Mouse (Mus musculus): ENCODE results near the gene Fcer1g. TPM values are rescaled to one million over a fixed set of nuclear protein-coding genes. Genes with fewer than 3 reads are reported as not detected.
A peak's percentile ranks its signal among the peaks of the same experiment; 100 is the strongest.

The Fcer1g gene
- total and polyA plus RNA-seq, 3 experiments, result 12.4 to 50.8 (median 15.3) TPM

DNA sequence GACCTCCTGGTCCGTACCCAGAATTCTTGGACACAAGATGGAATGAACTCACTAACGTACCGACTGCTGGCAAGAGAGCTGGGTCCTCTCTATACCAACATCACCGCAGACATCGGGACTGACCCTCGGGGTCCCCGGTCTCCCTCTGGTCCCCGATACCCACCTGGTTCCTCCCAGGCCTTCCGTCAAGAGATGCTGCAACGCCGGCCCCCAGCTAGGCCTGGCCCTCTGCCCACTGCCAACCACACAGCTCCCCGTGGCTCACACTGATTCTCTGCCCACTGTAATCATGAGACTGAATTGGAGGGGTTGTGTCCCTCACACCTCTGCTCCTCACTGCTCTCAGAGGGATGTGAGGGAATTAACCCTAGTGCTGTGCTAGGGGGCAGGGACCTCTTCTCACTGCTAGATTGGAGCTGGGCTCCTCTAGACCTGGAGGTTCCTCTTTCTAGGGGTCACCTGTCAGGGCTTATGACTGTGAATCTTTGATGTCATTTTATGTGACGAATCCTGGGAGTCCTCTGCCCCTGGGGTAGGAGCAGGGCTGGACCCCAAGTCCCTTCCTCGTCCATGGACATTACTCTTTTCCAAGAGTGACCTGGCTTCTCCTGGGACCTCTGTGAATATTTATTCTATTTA is 42.1 kb upstream of the Fcer1g start:
- intact Hi-C loops (cut with DNase I), result no loop called here
- no peak for TF ChIP-seq POLR2A (IDR thresholded peaks at IDR 0.05; ENCODE audit: insufficient read depth, low read depth, low read length)
- no peak for TF ChIP-seq EP300 (IDR thresholded peaks at IDR 0.05; ENCODE audit: insufficient read depth, low read depth, low read length)
- no peak for TF ChIP-seq CTCF (IDR thresholded peaks at IDR 0.05)
- H3K4me1 ChIP-seq (ENCODE audit: control insufficient read depth, insufficient read depth, low read length), result peaks cover 3% of the 10 kb centered on the region; the same call in 1 of the 2 replicates
- H3K27ac ChIP-seq, result no peak overlapping the region
- H3K36me3 ChIP-seq (ENCODE audit: control insufficient read depth, insufficient read depth, low read length), result no peaks in the 10 kb centered on the region
- H3K27me3 ChIP-seq (ENCODE audit: control insufficient read depth, insufficient read depth, low read length), result no peaks in the 10 kb centered on the region
- WGBS, result 79% methylated on average over 14 of the region's 14 CpGs
- peak in 1 of 2 experiments; percentile 11 for DNase-seq
- no peaks in the 10 kb centered on the region for H3K79me2 ChIP-seq (replicated peaks; ENCODE audit: control insufficient read depth, insufficient read depth, low read length)
- no peak overlapping the region for H3K4me3 ChIP-seq
- no peak overlapping the region for H3K9ac ChIP-seq (ENCODE audit: low read depth, low read length)

DNA sequence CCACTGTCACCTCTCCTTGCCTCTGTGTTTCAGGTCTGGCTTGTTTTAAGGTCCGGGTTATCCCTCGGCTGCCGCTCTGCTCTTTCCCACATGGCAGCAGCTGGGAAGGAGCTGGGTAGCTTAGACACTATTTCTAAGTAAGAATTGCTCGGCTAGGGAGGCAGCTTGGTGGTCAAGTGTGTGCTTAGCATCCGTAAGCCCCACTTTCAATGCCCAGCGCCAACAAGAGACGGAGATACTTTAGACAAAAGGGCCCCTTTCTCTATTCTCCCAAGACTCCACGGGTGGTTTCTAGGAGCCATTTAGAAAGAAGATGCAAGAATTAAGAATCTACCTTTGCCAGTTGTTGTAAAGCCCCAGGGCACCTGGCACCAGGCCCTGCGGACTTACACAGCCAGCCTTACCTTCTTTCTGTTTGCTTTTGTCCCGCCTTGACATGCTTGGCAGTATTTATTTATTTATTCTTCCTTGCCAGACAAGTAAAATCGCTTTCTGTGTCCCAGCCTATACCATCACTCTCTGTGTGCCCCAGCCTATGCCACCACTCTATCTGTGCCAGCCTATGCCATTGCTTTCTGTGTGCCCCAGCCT is 41.1 kb upstream of the Fcer1g start:
- no peak for TF ChIP-seq CTCF (IDR thresholded peaks at IDR 0.05)
- no peak for TF ChIP-seq POLR2A (IDR thresholded peaks at IDR 0.05; ENCODE audit: insufficient read depth, low read depth, low read length)
- TF ChIP-seq EP300 (IDR thresholded peaks at IDR 0.05; ENCODE audit: insufficient read depth, low read depth, low read length), result no peak
- Histone ChIP-seq H3K27me3 (ENCODE audit: control insufficient read depth, insufficient read depth, low read length) (no peaks in the 10 kb centered on the region), H3K4me3 (no peak overlapping the region), H3K27ac (no peak overlapping the region), H3K36me3 (ENCODE audit: control insufficient read depth, insufficient read depth, low read length) (no peaks in the 10 kb centered on the region), H3K4me1 (ENCODE audit: control insufficient read depth, insufficient read depth, low read length) (peaks cover 4% of the 10 kb centered on the region; the same call in 1 of the 2 replicates), H3K9ac (ENCODE audit: low read depth, low read length) (no peak overlapping the region), H3K79me2 (replicated peaks; ENCODE audit: control insufficient read depth, insufficient read depth, low read length) (peaks cover 3% of the 10 kb centered on the region)
- intact Hi-C loops (cut with DNase I), result no loop called here
- 90% methylated on average over 11 of the region's 11 CpGs for WGBS
- DNase-seq, result no peak

DNA sequence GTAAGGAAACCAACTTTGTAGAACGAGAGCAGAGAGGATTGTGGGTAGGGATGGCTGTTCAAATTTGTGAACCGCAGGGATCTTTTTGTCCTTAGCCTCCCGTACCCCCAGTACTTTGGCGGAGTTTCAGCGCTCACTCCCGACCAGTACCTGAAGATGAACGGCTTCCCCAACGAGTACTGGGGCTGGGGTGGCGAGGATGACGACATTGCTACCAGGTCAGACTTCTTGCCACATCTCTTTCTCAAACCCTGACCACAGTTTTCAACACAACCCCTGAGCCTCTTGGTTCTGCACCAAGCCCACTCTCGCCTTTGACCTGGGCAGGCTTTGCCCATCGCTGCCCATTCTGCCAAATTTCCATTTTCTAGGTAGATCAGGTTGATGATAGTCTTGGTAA is 40.0 kb upstream of the Fcer1g start:
- no peaks in the 10 kb centered on the region for H3K36me3 ChIP-seq (ENCODE audit: control insufficient read depth, insufficient read depth, low read length)
- intact Hi-C loops (cut with DNase I), result no loop called here
- DNase-seq, result no peak

DNA sequence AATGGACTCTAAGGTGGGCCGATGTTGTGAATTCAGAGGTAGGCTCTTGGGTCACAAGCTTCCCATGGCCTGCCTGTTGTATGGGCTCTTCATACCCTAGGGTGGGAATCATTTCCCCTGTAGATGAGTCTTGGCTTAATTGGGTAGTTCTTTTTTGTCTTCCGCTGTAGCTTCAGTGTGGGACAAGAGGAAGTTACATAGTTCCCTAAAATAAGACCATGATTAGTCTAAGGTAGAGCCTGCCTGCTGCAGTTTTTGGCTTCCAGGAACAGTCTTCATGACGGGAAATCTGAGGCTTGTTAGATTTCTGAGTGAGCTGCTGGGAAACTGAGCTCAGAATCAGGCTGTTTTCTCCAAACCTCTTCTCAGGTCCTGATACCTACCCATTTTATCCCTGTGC is 37.9 kb upstream of the Fcer1g start:
- Histone ChIP-seq H3K79me2 (replicated peaks; ENCODE audit: control insufficient read depth, insufficient read depth, low read length) (peaks cover 3% of the 10 kb centered on the region), H3K27ac (peak overlapping the region; percentile 52), H3K27me3 (ENCODE audit: control insufficient read depth, insufficient read depth, low read length) (no peaks in the 10 kb centered on the region), H3K9ac (ENCODE audit: low read depth, low read length) (no peak overlapping the region), H3K36me3 (ENCODE audit: control insufficient read depth, insufficient read depth, low read length) (no peaks in the 10 kb centered on the region), H3K4me1 (ENCODE audit: control insufficient read depth, insufficient read depth, low read length) (peaks cover 4% of the 10 kb centered on the region; the same call in 1 of the 2 replicates), H3K4me3 (no peak overlapping the region; the same call in 1 of the 2 replicates)
- TF ChIP-seq POLR2A (IDR thresholded peaks at IDR 0.05; ENCODE audit: insufficient read depth, low read depth, low read length), result no peak
- no peak for TF ChIP-seq EP300 (IDR thresholded peaks at IDR 0.05; ENCODE audit: insufficient read depth, low read depth, low read length)
- TF ChIP-seq CTCF (IDR thresholded peaks at IDR 0.05), result no peak
- 50% methylated on average over 3 of the region's 3 CpGs for WGBS
- intact Hi-C loops (cut with DNase I), result no loop called here
- DNase-seq, result peak in 1 of 2 experiments; percentile 6

More for the DNA sequence above, 40.0 kb upstream of the Fcer1g start:
- H3K4me3 ChIP-seq, result no peak overlapping the region
- peaks cover 3% of the 10 kb centered on the region for H3K79me2 ChIP-seq (replicated peaks; ENCODE audit: control insufficient read depth, insufficient read depth, low read length)
- H3K4me1 ChIP-seq (ENCODE audit: control insufficient read depth, insufficient read depth, low read length), result peaks cover 4% of the 10 kb centered on the region; the same call in 1 of the 2 replicates
- TF ChIP-seq POLR2A (IDR thresholded peaks at IDR 0.05; ENCODE audit: insufficient read depth, low read depth, low read length) (0 out of 2 replicates have a peak, but pooled peaks have one; percentile 7), CTCF (IDR thresholded peaks at IDR 0.05) (no peak), EP300 (IDR thresholded peaks at IDR 0.05; ENCODE audit: insufficient read depth, low read depth, low read length) (no peak)
- no peak overlapping the region for H3K9ac ChIP-seq (ENCODE audit: low read depth, low read length)
- no peak overlapping the region for H3K27ac ChIP-seq
- WGBS, result 90% methylated on average over 12 of the region's 12 CpGs
- no peaks in the 10 kb centered on the region for H3K27me3 ChIP-seq (ENCODE audit: control insufficient read depth, insufficient read depth, low read length)

GRCm38 (mm10) chr1:171271622-171272021 is 37.5 kb upstream of the Fcer1g start:
- intact Hi-C loops (cut with DNase I), result no loop called here
- Histone ChIP-seq H3K4me3 (no peak overlapping the region; the same call in 1 of the 2 replicates), H3K79me2 (replicated peaks; ENCODE audit: control insufficient read depth, insufficient read depth, low read length) (peaks cover 3% of the 10 kb centered on the region), H3K27ac (peak overlapping the region; percentile 52), H3K4me1 (ENCODE audit: control insufficient read depth, insufficient read depth, low read length) (peaks cover 4% of the 10 kb centered on the region; the same call in 1 of the 2 replicates), H3K36me3 (ENCODE audit: control insufficient read depth, insufficient read depth, low read length) (no peaks in the 10 kb centered on the region), H3K9ac (ENCODE audit: low read depth, low read length) (no peak overlapping the region), H3K27me3 (ENCODE audit: control insufficient read depth, insufficient read depth, low read length) (no peaks in the 10 kb centered on the region)
- peak in 1 of 2 experiments; percentile 11 for DNase-seq
- WGBS, result 49% methylated on average over 10 of the region's 10 CpGs
- TF ChIP-seq POLR2A (IDR thresholded peaks at IDR 0.05; ENCODE audit: insufficient read depth, low read depth, low read length), result no peak
- no peak for TF ChIP-seq EP300 (IDR thresholded peaks at IDR 0.05; ENCODE audit: insufficient read depth, low read depth, low read length)
- no peak for TF ChIP-seq CTCF (IDR thresholded peaks at IDR 0.05)

- H3K36me3 ChIP-seq (ENCODE audit: control insufficient read depth, insufficient read depth, low read length), result no peaks in the 10 kb centered on the region
- no peak for DNase-seq
- H3K4me3 ChIP-seq, result peak overlapping the region; percentile 97
- intact Hi-C loops (cut with DNase I), result no loop called here
- 0 out of 2 replicates have a peak overlapping the region, but pooled peaks have one; percentile 21 for H3K27ac ChIP-seq
- no peaks in the 10 kb centered on the region for H3K27me3 ChIP-seq (ENCODE audit: control insufficient read depth, insufficient read depth, low read length)
- peak overlapping the region; percentile 72 for H3K9ac ChIP-seq (ENCODE audit: low read depth, low read length)
- WGBS, result 30% methylated on average over 9 of the region's 9 CpGs
- H3K4me1 ChIP-seq (ENCODE audit: control insufficient read depth, insufficient read depth, low read length), result peaks cover 4% of the 10 kb centered on the region; the same call in 1 of the 2 replicates
- peaks cover 3% of the 10 kb centered on the region for H3K79me2 ChIP-seq (replicated peaks; ENCODE audit: control insufficient read depth, insufficient read depth, low read length)
- TF ChIP-seq CTCF (IDR thresholded peaks at IDR 0.05) (no peak), EP300 (IDR thresholded peaks at IDR 0.05; ENCODE audit: insufficient read depth, low read depth, low read length) (no peak), POLR2A (IDR thresholded peaks at IDR 0.05; ENCODE audit: insufficient read depth, low read depth, low read length) (no peak)
These were observed 37.0 kb upstream of the Fcer1g start for GRCm38 (mm10) chr1:171271196-171271595.

All from heart, adult 2 months (tissue).